Mouse (Mus musculus) midbrain, embryonic 14.5 days (tissue): ENCODE results near the gene Cxcl3. TPM values are rescaled to one million over a fixed set of nuclear protein-coding genes. Genes with fewer than 3 reads are reported as not detected.
"Not testable (repeated sequence)": the region's sequence is repeated elsewhere in the genome, so short reads cannot be mapped to it uniquely, and the experiment has no call there.

Experiments
- ATAC-seq: fragments of 200-750 bp; cut with Nextera tagmentation; 2 replicates; pipeline ENCODE4 v1.8.0; 2017; ENCODE audit warnings: moderate number of reproducible peaks, moderate library complexity; ENCODE audit not compliant: low FRiP score, low TSS enrichment
- DNase-seq: peaks from one replicate; pipeline ENCODE4 v3.0.0-alpha.2; 2015
- H3K27ac ChIP-seq: fragments of 300-500 bp; sonication (generic); replicated peaks from 2 replicates; pipeline ENCODE4 v1.5.1; 2014; ENCODE audit warnings: mild to moderate bottlenecking, low read depth, low read length, moderate library complexity
- H3K27me3 ChIP-seq: fragments of 300-500 bp; sonication (generic); 2 replicates; pipeline ENCODE4 v1.6.1; 2014; ENCODE audit warnings: low read length, control low read depth, mixed read lengths; ENCODE audit not compliant: control insufficient read depth, insufficient read depth
- H3K36me3 ChIP-seq: fragments of 300-500 bp; sonication (generic); 2 replicates; pipeline ENCODE4 v1.6.1; 2014; ENCODE audit warnings: low read length, control low read depth; ENCODE audit not compliant: control insufficient read depth, insufficient read depth
- H3K4me1 ChIP-seq: fragments of 300-500 bp; sonication (generic); 2 replicates; pipeline ENCODE4 v1.6.1; 2014; ENCODE audit warnings: mild to moderate bottlenecking, antibody characterized with exemption, low read length, control low read depth; ENCODE audit not compliant: control insufficient read depth, insufficient read depth
- H3K4me2 ChIP-seq: fragments of 300-500 bp; sonication (generic); 2 replicates; pipeline ENCODE4 v1.6.1; 2014; ENCODE audit warnings: mild to moderate bottlenecking, low read length, moderate library complexity
- H3K4me3 ChIP-seq: fragments of 300-500 bp; sonication (generic); replicated peaks from 2 replicates; pipeline ENCODE4 v1.5.1; 2014; ENCODE audit warnings: low read depth, low read length
- H3K9ac ChIP-seq: fragments of 300-500 bp; sonication (generic); replicated peaks from 2 replicates; pipeline ENCODE4 v1.6.1; 2014; ENCODE audit warnings: mild to moderate bottlenecking, low read length, moderate library complexity
- H3K9me3 ChIP-seq: fragments of 300-500 bp; sonication (generic); 2 replicates; pipeline ENCODE4 v1.6.1; 2016; ENCODE audit warnings: low read length, control low read depth, mixed read lengths; ENCODE audit not compliant: control insufficient read depth
- WGBS: fragments of 180-500 bp; shearing (Covaris S2); extraction: QIAGEN DNeasy Blood & Tissue Kit; methylation state at CpG from one replicate; pipeline ENCODE4 v1.1.7; 2014; 5-methylcytosine and 5-hydroxymethylcytosine counted together
- polyA plus RNA-seq: library from polyadenylated mRNA; unstranded; fragments of >200 nt; fragmentation: Nextera tagmentation; extraction: Ambion mirVana; gene quantifications from 2 replicates; pipeline ENCODE4 v1.2.1, GENCODE M21; 2014

The Cxcl3 gene
- polyA plus RNA-seq, 1 experiment from 2014 or later = not detected

GRCm38 (mm10) chr5:90783697-90784096, 2.2 kb upstream of the Cxcl3 start:
- no peaks in the 10 kb centered on the region for H3K27me3 ChIP-seq
- no peaks in the 10 kb centered on the region for H3K36me3 ChIP-seq
- 90% methylated on average over 3 of the region's 3 CpGs for WGBS
- no peak overlapping the region for H3K4me2 ChIP-seq
- H3K27ac ChIP-seq = no peak overlapping the region
- no peaks in the 10 kb centered on the region for H3K4me1 ChIP-seq
- no peak overlapping the region for H3K9ac ChIP-seq
- ATAC-seq (no peak), DNase-seq (no peak)
- H3K4me3 ChIP-seq = no peak overlapping the region
- H3K9me3 ChIP-seq = no peaks in the 10 kb centered on the region

GRCm38 (mm10) chr5:90788114-90788513, 2.2 kb downstream of the Cxcl3 start:
- Histone ChIP-seq H3K4me1 (no peaks in the 10 kb centered on the region), H3K27me3 (no peaks in the 10 kb centered on the region), H3K9me3 (no peaks in the 10 kb centered on the region), H3K27ac (no peak overlapping the region), H3K4me3 (no peak overlapping the region), H3K4me2 (no peak overlapping the region), H3K36me3 (no peaks in the 10 kb centered on the region), H3K9ac (no peak overlapping the region)
- WGBS = 75% methylated on average over 4 of the region's 4 CpGs
- DNase-seq (no peak), ATAC-seq (no peak)

- Histone ChIP-seq H3K4me2 (no peak overlapping the region), H3K9ac (no peak overlapping the region), H3K27ac (no peak overlapping the region), H3K9me3 (no peaks in the 10 kb centered on the region), H3K4me1 (no peaks in the 10 kb centered on the region), H3K27me3 (no peaks in the 10 kb centered on the region), H3K36me3 (no peaks in the 10 kb centered on the region), H3K4me3 (no peak overlapping the region)
- no peak for DNase-seq
- WGBS = 91% methylated on average over 11 of the region's 11 CpGs
- no peak for ATAC-seq
Observed at GRCm38 (mm10) chr5:90789306-90790073, 3.6 kb downstream of the Cxcl3 start.

GRCm38 (mm10) chr5:90790074-90790502, 4.2 kb downstream of the Cxcl3 start:
- WGBS = 87% methylated on average over 8 of the region's 8 CpGs
- H3K27ac ChIP-seq = no peak overlapping the region

DNA sequence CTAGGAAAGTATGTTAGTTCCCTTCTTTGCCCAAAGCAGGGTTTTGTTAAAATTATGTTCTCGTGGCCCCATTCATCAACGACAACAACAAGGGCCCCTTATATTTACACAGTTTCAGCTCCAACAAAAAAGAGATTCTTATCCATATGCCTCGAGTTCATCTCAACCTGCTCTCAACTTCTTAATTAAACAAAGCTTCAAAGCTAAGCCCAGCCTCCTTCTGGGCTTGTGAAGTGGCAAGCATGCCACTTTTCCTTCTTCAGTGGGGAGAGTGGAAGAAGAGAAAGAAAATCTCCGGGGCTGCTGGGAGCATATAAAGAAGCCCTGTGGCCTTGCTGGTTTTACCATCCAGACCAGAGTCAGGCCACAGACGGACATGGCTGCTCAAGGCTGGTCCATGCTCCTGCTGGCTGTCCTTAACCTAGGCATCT, 8.3 kb downstream of the Cxcl3 start, which contains the start of gene Cxcl15:
Cxcl15 (plus strand) TSS at position 340 of the 431 bp plus-strand sequence.
- WGBS = 75% methylated on average over 5 of the region's 5 CpGs
- DNase-seq (no peak), ATAC-seq (no peak)
- Histone ChIP-seq H3K4me2 (no peak within 1 kb of the TSS), H3K27ac (no peak within 1 kb of the TSS), H3K4me3 (no peak within 1 kb of the TSS), H3K9me3 (no peaks in the 10 kb centered on the region), H3K27me3 (no peaks in the 10 kb centered on the region), H3K36me3 (no peaks in the 10 kb centered on the region), H3K4me1 (no peaks in the 10 kb centered on the region), H3K9ac (no peak within 1 kb of the TSS)

More at GRCm38 (mm10) chr5:90790074-90790502, 4.2 kb downstream of the Cxcl3 start:
- Histone ChIP-seq H3K9me3 (no peaks in the 10 kb centered on the region), H3K4me3 (no peak overlapping the region), H3K36me3 (no peaks in the 10 kb centered on the region), H3K27me3 (no peaks in the 10 kb centered on the region), H3K4me1 (no peaks in the 10 kb centered on the region), H3K4me2 (no peak overlapping the region), H3K9ac (no peak overlapping the region)
- DNase-seq (no peak), ATAC-seq (no peak)

- H3K27ac ChIP-seq, H3K4me2 ChIP-seq, H3K9ac ChIP-seq, H3K9me3 ChIP-seq, ATAC-seq, DNase-seq, H3K36me3 ChIP-seq, H3K27me3 ChIP-seq, H3K4me1 ChIP-seq, H3K4me3 ChIP-seq: not testable (repeated sequence)
- 86% methylated on average over 2 of the region's 2 CpGs for WGBS
Observed at GRCm38 (mm10) chr5:90795392-90795791, 9.5 kb downstream of the Cxcl3 start.

- ATAC-seq (no peak), DNase-seq (no peak)
- no peaks in the 10 kb centered on the region for H3K9me3 ChIP-seq
- H3K4me3 ChIP-seq = no peak overlapping the region
- H3K36me3 ChIP-seq = no peaks in the 10 kb centered on the region
- H3K4me2 ChIP-seq = no peak overlapping the region
- no peaks in the 10 kb centered on the region for H3K4me1 ChIP-seq
- H3K27ac ChIP-seq = no peak overlapping the region
- no peaks in the 10 kb centered on the region for H3K27me3 ChIP-seq
- no peak overlapping the region for H3K9ac ChIP-seq
Observed at GRCm38 (mm10) chr5:90804574-90804973, 18.7 kb downstream of the Cxcl3 start.

DNA sequence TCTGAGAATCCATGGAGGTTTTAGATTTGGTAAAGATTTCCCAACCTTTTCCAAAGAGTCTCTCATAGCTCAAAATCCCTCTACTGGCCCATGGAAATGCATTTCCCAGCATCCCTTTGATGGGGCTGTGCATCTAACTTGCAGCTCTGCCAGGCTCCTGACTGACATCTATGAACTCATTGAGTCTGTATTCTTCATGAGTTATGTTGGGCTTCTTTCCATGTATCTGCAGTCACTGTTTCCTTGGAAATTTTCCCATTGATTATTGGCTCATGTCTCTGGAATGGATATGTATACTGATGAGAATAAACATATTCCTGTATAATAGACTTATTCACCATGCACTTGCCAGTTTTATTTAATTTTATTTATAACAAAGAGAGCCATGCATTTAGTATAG, 20.1 kb downstream of the Cxcl3 start:
- Histone ChIP-seq H3K36me3 (no peaks in the 10 kb centered on the region), H3K4me2 (no peak overlapping the region), H3K27ac (no peak overlapping the region), H3K9ac (no peak overlapping the region), H3K4me3 (no peak overlapping the region), H3K9me3 (no peaks in the 10 kb centered on the region), H3K27me3 (no peaks in the 10 kb centered on the region), H3K4me1 (no peaks in the 10 kb centered on the region)
- ATAC-seq (no peak), DNase-seq (no peak)
